Mouse (Mus musculus) inflammation-experienced regulatory T-cells, adult 6 months (primary cell): ENCODE measurements around the gene Eif4e3. TPM values are rescaled to one million over a fixed set of nuclear protein-coding genes. Genes with fewer than 3 reads are reported as not detected.

Experiments
- polyA plus RNA-seq, 3 experiments: library from polyadenylated mRNA; unstranded; fragments of 100-300 nt; shearing (Covaris generic); gene quantifications; one replicate each; pipeline ENCODE4 v1.2.1; 2017

The Eif4e3 gene
- polyA plus RNA-seq, 3 experiments from 2014 or later, result 23.0 to 31.4 (median 29.9) TPM

Other genes with a start within 250 kb of the Eif4e3 start
- gene Foxp1, start 144.1 kb downstream of the Eif4e3 start, polyA plus RNA-seq, result 100 to 1,000 TPM in 2 of 3 experiments, 10 to 100 TPM in 1; 83.3 to 273 (median 271) TPM
- gene Gm20696, start within 50 bp of the Eif4e3 start, polyA plus RNA-seq, result 10 to 100 TPM in 2 of 3 experiments, under 1 TPM in 1; 0.88 to 21.2 (median 18.7) TPM
- not detected for gene Gpr27, start 25.9 kb upstream of the Eif4e3 start, polyA plus RNA-seq
- gene Prok2, start 59.6 kb upstream of the Eif4e3 start, polyA plus RNA-seq, result not detected